Mouse (Mus musculus): ENCODE data around the gene Oas1f.
"Not testable (repeated sequence)": the region's sequence is repeated elsewhere in the genome, so short reads cannot be mapped to it uniquely, and the experiment has no call there.

DNA sequence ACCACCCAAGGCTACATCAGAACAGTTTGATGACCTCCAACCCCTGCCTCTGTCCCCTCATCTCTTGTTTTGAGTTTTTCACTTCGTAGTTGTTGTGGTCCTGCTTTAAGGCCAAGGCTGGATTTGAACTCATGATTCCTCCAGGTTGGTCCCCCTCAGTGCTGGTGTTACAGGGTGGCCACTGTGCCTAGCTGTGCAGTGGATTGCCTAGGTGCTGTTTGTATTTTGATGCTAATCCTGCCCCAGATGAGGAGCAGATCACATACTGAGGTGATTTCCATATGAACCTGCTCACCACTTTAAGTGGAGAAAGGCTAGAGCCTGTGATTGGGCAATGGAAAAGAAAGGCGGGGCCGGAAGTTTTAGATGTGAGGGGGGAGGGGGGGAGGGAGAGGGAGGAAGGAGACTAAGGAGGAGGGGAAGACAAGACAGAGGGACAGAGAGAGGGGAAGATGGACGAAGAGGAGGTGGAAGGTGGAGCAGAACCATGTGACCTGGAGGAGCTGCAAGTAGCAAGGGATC is 41.2 kb downstream of the Oas1f start:
- TF ChIP-seq CTCF, EP300 (IDR thresholded peaks at IDR 0.05; ENCODE audit: low read depth): not testable (repeated sequence)
